Mouse (Mus musculus): ENCODE results near the gene Depp1. TPM values are rescaled to one million over a fixed set of nuclear protein-coding genes. Genes with fewer than 3 reads are reported as not detected.

The Depp1 gene
- not detected for total RNA-seq (2023)

GRCm38 (mm10) chr6:116650406-116650805 is at the start of gene Depp1:
Gene Depp1, plus strand, starts transcription at chr6:116650609.

DNA sequence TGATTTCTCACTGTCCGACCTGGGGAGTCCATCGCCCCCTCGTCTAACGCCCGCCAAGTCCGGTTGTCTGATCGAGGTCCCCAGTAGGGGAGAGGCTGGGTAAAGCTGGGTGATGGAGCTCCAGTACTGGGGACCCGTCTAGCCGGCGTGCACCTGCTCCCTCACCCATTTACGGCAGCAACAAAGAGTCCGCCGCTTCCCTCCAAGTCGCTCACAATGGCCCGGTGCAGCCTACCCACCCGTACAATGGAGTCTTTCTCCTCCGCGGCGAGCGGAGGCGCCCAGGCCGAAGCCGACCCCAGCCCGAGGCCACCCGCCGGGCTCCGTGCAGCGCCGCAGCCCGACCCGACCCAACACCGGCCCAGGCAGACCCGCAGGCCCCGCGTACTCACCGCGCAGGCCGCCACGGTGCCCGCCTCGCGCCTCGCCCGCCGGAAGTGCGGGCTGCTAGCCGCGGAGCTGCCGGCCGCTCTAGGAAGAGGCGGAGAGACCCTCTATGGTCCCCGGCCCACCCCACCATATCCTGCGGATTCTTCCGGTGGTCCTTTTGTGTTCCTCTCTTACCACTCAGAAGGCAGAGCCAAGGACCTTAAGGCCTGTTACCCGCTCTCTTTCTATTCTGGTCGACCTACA is 21.8 kb upstream of the Depp1 start, which contains the start of gene Zfp422:
Zfp422 (minus strand) TSS at position 461 of the 633 bp plus-strand sequence.

GRCm38 (mm10) chr6:116673471-116674282 is 23.3 kb downstream of the Depp1 start, which contains the start of gene Rassf4:
Gene Rassf4, minus strand, starts transcription at chr6:116673952.

Other genes with a start within 250 kb of the Depp1 start
- gene Alox5, start 189.4 kb upstream of the Depp1 start, total RNA-seq (2023): 1.6 TPM
- not detected for gene Olfr211, start 161.5 kb upstream of the Depp1 start, total RNA-seq (2023)
- 0.41 TPM for gene Olfr212, start 144.1 kb upstream of the Depp1 start, total RNA-seq (2023)
- gene Olfr213, start 112.2 kb upstream of the Depp1 start, total RNA-seq (2023): not detected
- gene Gm5580, start 99.5 kb upstream of the Depp1 start, total RNA-seq (2023): 2.7 TPM
- gene Olfr214, start 96.4 kb upstream of the Depp1 start, total RNA-seq (2023): not detected
- gene Olfr215, start 66.4 kb upstream of the Depp1 start, total RNA-seq (2023): not detected
- 16.4 TPM for gene Zfp422, start 21.6 kb upstream of the Depp1 start, total RNA-seq (2023)
- gene Rassf4, start 23.3 kb downstream of the Depp1 start, total RNA-seq (2023): 5.8 TPM
- 0.21 TPM for gene Tmem72, start 66.3 kb downstream of the Depp1 start, total RNA-seq (2023)

All from CD4-positive naive resting alpha-beta T cell, adult 76 days (primary cell).